In the genomic region with DNA sequence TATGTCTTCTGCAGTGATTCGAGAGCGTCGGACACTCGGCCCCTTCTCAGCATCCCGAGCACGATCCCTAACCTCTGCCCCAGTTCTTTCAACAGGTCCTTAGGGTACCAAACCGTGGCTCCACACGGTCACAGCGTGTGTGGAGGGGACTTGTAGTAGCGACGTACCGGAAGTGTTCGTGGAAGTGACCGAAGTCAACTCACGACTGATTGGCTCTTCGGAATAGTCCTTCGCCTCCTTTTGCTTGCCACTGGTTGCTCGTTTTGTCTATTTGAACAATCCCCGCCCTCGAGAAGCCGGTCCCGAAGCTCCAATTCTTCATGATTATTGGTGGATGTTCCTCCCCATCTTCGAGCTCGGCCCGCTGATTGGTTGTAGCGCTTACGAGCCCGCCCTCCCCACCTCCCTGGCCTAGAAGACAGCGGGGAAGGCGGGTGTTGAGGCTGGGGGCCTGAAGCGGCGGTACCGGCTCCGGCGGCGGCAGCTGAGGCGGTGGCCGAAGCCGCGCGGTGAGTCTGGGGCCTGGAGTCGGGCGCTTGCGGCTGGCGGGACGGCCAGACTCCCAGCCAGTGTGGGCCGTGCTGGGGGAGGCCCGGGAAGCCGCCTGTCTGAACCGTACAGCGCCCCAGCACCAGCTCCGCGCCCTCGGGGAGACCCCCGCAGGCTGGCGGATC, we compare ENCODE assay signal across 7 mouse cellular contexts. TPM values are rescaled to one million over a fixed set of nuclear protein-coding genes. Genes with fewer than 3 reads are reported as not detected.
DNase-seq lines count a peak whose midpoint lies in the region; ATAC-seq and TF ChIP-seq lines count a peak whose summit lies in the region.

Gene Mtor, plus strand, starts transcription at position 433 of the 674 bp plus-strand sequence.

- WGBS in embryonic facial prominence, embryonic 10.5 days, result under 1% methylated on average over 56 of the region's 56 CpGs
- WGBS in intestine, postnatal 0 days, result under 1% methylated on average over 56 of the region's 56 CpGs
- under 1% methylated on average over 55 of the region's 56 CpGs for WGBS in midbrain, embryonic 12.5 days
- under 1% methylated on average over 56 of the region's 56 CpGs for WGBS in small intestine, adult 2 months

- no peaks in the 10 kb centered on the region for H3K27me3 ChIP-seq in embryonic facial prominence, embryonic 10.5 days (replicated peaks; ENCODE audit: low read depth, poor library complexity, severe bottlenecking)
- H3K27me3 ChIP-seq in intestine, postnatal 0 days (replicated peaks; ENCODE audit: control insufficient read depth, insufficient read depth, low read length), result no peaks in the 10 kb centered on the region
- H3K27me3 ChIP-seq in midbrain, embryonic 12.5 days, result no peaks in the 10 kb centered on the region
- H3K27me3 ChIP-seq in small intestine, adult 2 months (ENCODE audit: control insufficient read depth, insufficient read depth, low read length), result no peaks in the 10 kb centered on the region

- peak within 1 kb of the TSS; percentile 79 for H3K9ac ChIP-seq in intestine, postnatal 0 days (ENCODE audit: low read depth, low read length)
- H3K9ac ChIP-seq in midbrain, embryonic 12.5 days (replicated peaks), result peak within 1 kb of the TSS; percentile 94

- peak; percentile 96 for ATAC-seq in intestine, postnatal 0 days
- peak; percentile 97 for ATAC-seq in midbrain, embryonic 12.5 days (ENCODE audit: low FRiP score, low read depth)

- peak within 1 kb of the TSS; percentile 83 for H3K4me2 ChIP-seq in intestine, postnatal 0 days (replicated peaks; ENCODE audit: low read depth)
- peak within 1 kb of the TSS; percentile 75 for H3K4me2 ChIP-seq in midbrain, embryonic 12.5 days (replicated peaks)

- peak within 1 kb of the TSS; percentile 89 for H3K27ac ChIP-seq in embryonic facial prominence, embryonic 10.5 days (replicated peaks)
- H3K27ac ChIP-seq in intestine, postnatal 0 days (ENCODE audit: low read depth, low read length), result peak within 1 kb of the TSS; percentile 17
- peak within 1 kb of the TSS; percentile 83 for H3K27ac ChIP-seq in midbrain, embryonic 12.5 days (replicated peaks)
- peak within 1 kb of the TSS; percentile 8; the same call in 1 of the 2 replicates for H3K27ac ChIP-seq in small intestine, adult 2 months (ENCODE audit: insufficient read depth, low read depth, low read length)

- peaks cover 19% of the 10 kb centered on the region for H3K36me3 ChIP-seq in embryonic facial prominence, embryonic 10.5 days (replicated peaks)
- H3K36me3 ChIP-seq in intestine, postnatal 0 days (ENCODE audit: control insufficient read depth, insufficient read depth), result peaks cover 12% of the 10 kb centered on the region
- peaks cover 16% of the 10 kb centered on the region for H3K36me3 ChIP-seq in midbrain, embryonic 12.5 days
- H3K36me3 ChIP-seq in small intestine, adult 2 months (ENCODE audit: control insufficient read depth, insufficient read depth, low read length), result peaks cover 7% of the 10 kb centered on the region

- no peak for TF ChIP-seq CTCF in intestine, postnatal 0 days (IDR thresholded peaks at IDR 0.05; ENCODE audit: low read depth)
- no peak for TF ChIP-seq CTCF in small intestine, adult 2 months (IDR thresholded peaks at IDR 0.05; ENCODE audit: extremely low read depth, insufficient read length, insufficient replicate concordance, low read depth, low read length)

- peaks cover 38% of the 10 kb centered on the region for H3K4me1 ChIP-seq in embryonic facial prominence, embryonic 10.5 days
- peaks cover 5% of the 10 kb centered on the region; the same call in 1 of the 2 replicates for H3K4me1 ChIP-seq in intestine, postnatal 0 days (replicated peaks; ENCODE audit: control insufficient read depth, insufficient read depth, low read length)
- peaks cover 33% of the 10 kb centered on the region for H3K4me1 ChIP-seq in midbrain, embryonic 12.5 days
- peaks cover 7% of the 10 kb centered on the region; the same call in 1 of the 2 replicates for H3K4me1 ChIP-seq in small intestine, adult 2 months (ENCODE audit: control insufficient read depth, insufficient read depth, insufficient read length, low read length)

- peak; percentile 95 for DNase-seq in adrenal gland, postnatal 10 days
- peak; percentile 94 for DNase-seq in embryonic facial prominence, embryonic 10.5 days (ENCODE audit: low spot score)
- peak; percentile 94 for DNase-seq in gonadal fat pad, adult 2 months (ENCODE audit: low read depth)
- peak; percentile 95 for DNase-seq in left cerebral cortex, postnatal 4 days

- H3K9me3 ChIP-seq in embryonic facial prominence, embryonic 10.5 days, result no peaks in the 10 kb centered on the region
- H3K9me3 ChIP-seq in intestine, postnatal 0 days (ENCODE audit: control insufficient read depth), result no peaks in the 10 kb centered on the region
- H3K9me3 ChIP-seq in midbrain, embryonic 12.5 days, result no peaks in the 10 kb centered on the region

- H3K4me3 ChIP-seq in embryonic facial prominence, embryonic 10.5 days, result peak within 1 kb of the TSS; percentile 97
- peak within 1 kb of the TSS; percentile 92 for H3K4me3 ChIP-seq in intestine, postnatal 0 days (ENCODE audit: low read depth, low read length)
- peak within 1 kb of the TSS; percentile 97 for H3K4me3 ChIP-seq in midbrain, embryonic 12.5 days
- H3K4me3 ChIP-seq in small intestine, adult 2 months (ENCODE audit: low read depth, low read length), result peak within 1 kb of the TSS; percentile 83

- intact Hi-C loops in left cerebral cortex, postnatal 4 days (cut with DNase I), result no loop called here

- no peak; the same call in 1 of the 2 replicates for TF ChIP-seq POLR2A in small intestine, adult 2 months (IDR thresholded peaks at IDR 0.05; ENCODE audit: low read depth, low read length)

RNA-seq across cellular contexts. Expression of gene Mtor, which starts in this region (rescaled TPM):
- total RNA-seq in adrenal gland, postnatal 10 days (2021), result 10 to 100 TPM; 68.4 to 77.9 TPM
- polyA plus RNA-seq in embryonic facial prominence, embryonic 10.5 days (2016; fragmentation: Nextera tagmentation; extraction: Ambion mirVana), result 20.7 and 23.7 TPM in 2 replicates
- polyA plus RNA-seq in gonadal fat pad, adult 2 months (2012; rRNA removed), result 35.9 and 40.9 TPM in 2 replicates
- 12.7 and 14.3 TPM in 2 replicates for polyA plus RNA-seq in intestine, postnatal 0 days (2015; fragmentation: Nextera tagmentation; extraction: Ambion mirVana)
- 10 to 100 TPM; 78.8 to 79.3 TPM for total RNA-seq in left cerebral cortex, postnatal 4 days (2021)
- polyA plus RNA-seq in midbrain, embryonic 12.5 days (2016; fragmentation: Nextera tagmentation; extraction: Ambion mirVana), result 33.3 and 35.4 TPM in 2 replicates
- 7.6 and 16.0 TPM in 2 replicates for polyA plus RNA-seq in small intestine, adult 2 months (2012; rRNA removed)

Comparison
In these comparisons a context has a peak if more than half of its experiments do, and no peak if none do; other contexts are left out.
1. Peak in every context shown above with its lines: DNase-seq, ATAC-seq, H3K4me3 ChIP-seq and H3K27ac ChIP-seq.
2. H3K27ac ChIP-seq: peak in every context shown above with its lines; median percentile 89 in embryonic facial prominence, embryonic 10.5 days; 83 in midbrain, embryonic 12.5 days; 17 in intestine, postnatal 0 days; 8 in small intestine, adult 2 months.